Mouse (Mus musculus): ENCODE results near the gene Gm13769. TPM values are rescaled to one million over a fixed set of nuclear protein-coding genes. Genes with fewer than 3 reads are reported as not detected.
"Not testable (repeated sequence)": the region's sequence is repeated elsewhere in the genome, so short reads cannot be mapped to it uniquely, and the experiment has no call there.

Gm13769 gene
- under 1 TPM in 1 of 2 experiments, not detected in 1; 0.15 TPM for total RNA-seq (2021)
- long read RNA-seq, experiment 1, result 0 reads
- long read RNA-seq, experiment 2, result 0 reads

GRCm38 (mm10) chr2:90321900-90322299, at the start of gene Gm13769:
Gene Gm13769 (plus strand): TSS chr2:90322200.
- intact Hi-C loops (cut with DNase I); DNase-seq: not testable (repeated sequence)

- intact Hi-C loops (cut with DNase I), result no loop called here
- no peak for DNase-seq
Measured at GRCm38 (mm10) chr2:90292741-90293140, 29.3 kb upstream of the Gm13769 start, which contains the start of gene Olfr1272. Gene Olfr1272 (minus strand): TSS chr2:90292841.

DNA sequence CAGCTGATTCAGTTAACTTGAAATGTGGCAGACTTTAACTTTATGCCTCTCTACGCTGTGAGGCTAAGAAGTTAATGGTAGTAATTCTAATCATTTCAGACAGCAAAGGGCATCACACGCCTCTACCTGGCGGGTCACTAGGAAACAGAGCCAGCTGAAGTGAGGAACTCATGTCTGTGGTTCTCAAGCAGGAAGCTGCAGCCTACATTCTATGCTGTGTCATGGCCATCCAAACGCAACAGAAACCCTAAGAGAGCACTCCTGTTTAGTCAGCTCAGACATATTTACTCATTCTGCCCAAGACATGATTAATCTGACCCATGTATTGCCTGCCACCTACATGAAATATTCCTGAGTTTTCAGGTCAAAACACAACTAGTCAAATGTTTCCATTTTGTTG, 24.7 kb downstream of the Gm13769 start:
- intact Hi-C loops (cut with DNase I), result not testable (repeated sequence)

DNA sequence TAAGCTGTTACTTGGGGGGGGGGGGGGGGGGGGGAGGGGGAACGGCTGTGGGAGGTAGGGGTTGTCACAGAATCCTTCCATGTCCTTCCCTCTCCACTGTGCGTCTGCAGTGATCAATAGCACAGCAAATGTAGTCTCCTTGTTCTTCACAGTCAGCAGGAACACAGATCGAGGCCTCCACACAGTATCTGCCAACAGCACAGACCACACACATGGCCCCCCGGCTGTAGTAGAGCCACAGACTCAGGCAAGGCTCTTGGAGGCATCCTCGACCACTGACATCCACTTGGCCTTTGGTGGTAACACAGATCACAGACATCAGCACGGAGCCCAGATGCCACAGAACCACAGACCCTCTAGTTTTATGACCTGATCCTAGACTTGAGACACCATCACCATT, 29.0 kb downstream of the Gm13769 start:
- DNase-seq, result not testable (repeated sequence)

More for the DNA sequence above, 24.7 kb downstream of the Gm13769 start:
- DNase-seq, result not testable (repeated sequence)

DNA sequence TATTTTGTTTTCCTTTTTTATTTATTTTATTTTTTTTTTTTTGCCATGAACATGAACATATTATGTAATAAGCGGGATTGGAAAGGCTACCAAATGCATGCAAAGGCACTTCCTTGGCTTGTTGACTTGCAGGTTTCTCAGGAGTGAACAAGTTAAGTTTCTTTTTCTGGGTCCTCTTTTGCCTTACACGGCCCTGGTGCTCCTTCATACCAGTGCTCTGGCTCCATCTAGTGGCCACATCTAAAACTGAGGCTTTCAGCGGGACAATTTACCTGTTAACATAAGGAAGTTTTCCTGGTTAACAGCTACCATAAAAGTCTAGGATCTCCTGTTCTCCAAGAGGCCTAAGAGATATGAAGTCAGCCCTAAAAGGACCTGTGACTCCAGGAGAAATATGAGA, 29.5 kb downstream of the Gm13769 start:
- DNase-seq; intact Hi-C loops (cut with DNase I): not testable (repeated sequence)

More for the DNA sequence above, 29.0 kb downstream of the Gm13769 start:
- intact Hi-C loops (cut with DNase I), result not testable (repeated sequence)

DNA sequence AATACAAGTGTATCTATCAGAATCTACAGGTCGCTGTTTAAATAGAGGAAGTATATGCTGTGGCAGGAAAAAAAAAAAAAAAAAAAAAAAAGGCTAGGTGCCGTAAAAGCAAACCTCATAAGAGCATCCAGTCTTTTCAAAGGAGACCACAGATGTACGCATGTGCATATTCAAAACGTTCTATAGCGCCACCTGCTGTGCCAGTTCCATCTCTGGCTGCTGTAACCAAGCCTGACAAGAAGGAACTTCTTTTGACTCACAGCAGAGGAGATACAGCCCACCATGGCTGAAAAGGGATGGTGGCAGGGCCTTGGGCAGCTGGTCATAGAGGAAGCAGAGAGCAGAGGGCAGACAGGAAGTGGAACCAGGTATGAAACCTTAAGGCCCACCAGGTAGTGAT, 37.2 kb downstream of the Gm13769 start:
- intact Hi-C loops (cut with DNase I); DNase-seq: not testable (repeated sequence)

GRCm38 (mm10) chr2:90360199-90360598, 38.2 kb downstream of the Gm13769 start:
- not testable (repeated sequence) for DNase-seq

More at GRCm38 (mm10) chr2:90360199-90360598, 38.2 kb downstream of the Gm13769 start:
- intact Hi-C loops (cut with DNase I), result not testable (repeated sequence)

Other genes with a start within 250 kb of the Gm13769 start
- gene Olfr1269, start 200.8 kb upstream of the Gm13769 start, total RNA-seq (2021), result not detected
- not detected for gene Olfr32, start 179.9 kb upstream of the Gm13769 start, total RNA-seq (2021)
- gene Olfr1270, start 169.1 kb upstream of the Gm13769 start, total RNA-seq (2021), result not detected
- not detected for gene Olfr1506, start 97.7 kb upstream of the Gm13769 start, total RNA-seq (2021)
- not detected for gene Olfr142, start 64.6 kb upstream of the Gm13769 start, total RNA-seq (2021)
- not detected for gene Olfr1271, start 51.2 kb upstream of the Gm13769 start, total RNA-seq (2021)
- not detected for gene Olfr1272, start 29.4 kb upstream of the Gm13769 start, total RNA-seq (2021)
- not detected for gene Olfr1274-ps, start 76.5 kb downstream of the Gm13769 start, total RNA-seq (2021)

Measured in heart, postnatal 14 days (tissue).